Mouse (Mus musculus) hindbrain, postnatal 0 days (tissue): Measurements from ENCODE around the gene Ankzf1. TPM values are rescaled to one million over a fixed set of nuclear protein-coding genes. Genes with fewer than 3 reads are reported as not detected.

ENCODE experiments used
- ATAC-seq: fragments of 200-750 bp; cut with Nextera tagmentation; 2 replicates; pipeline ENCODE4 v1.8.0; 2017; ENCODE audit warnings: mild to moderate bottlenecking, moderate TSS enrichment, moderate library complexity
- DNase-seq: peaks from one replicate; pipeline ENCODE4 v3.0.0-alpha.2; 2015; ENCODE audit warnings: low spot score
- H3K27ac ChIP-seq: fragments of 300-500 bp; sonication (generic); 2 replicates; pipeline ENCODE4 v1.5.1; 2014; ENCODE audit warnings: mild to moderate bottlenecking
- H3K27me3 ChIP-seq: fragments of 300-500 bp; sonication (generic); 2 replicates; pipeline ENCODE4 v1.6.1; 2014; ENCODE audit warnings: low read length, mixed read lengths; ENCODE audit not compliant: insufficient read depth
- H3K36me3 ChIP-seq: fragments of 300-500 bp; sonication (generic); 2 replicates; pipeline ENCODE4 v1.6.1; 2014; ENCODE audit warnings: low read length, mixed read lengths; ENCODE audit not compliant: insufficient read depth
- H3K4me1 ChIP-seq: fragments of 300-500 bp; sonication (generic); 2 replicates; pipeline ENCODE4 v1.6.1; 2014; ENCODE audit warnings: antibody characterized with exemption, low read length, mixed read lengths; ENCODE audit not compliant: insufficient read depth
- H3K4me2 ChIP-seq: fragments of 300-500 bp; sonication (generic); 2 replicates; pipeline ENCODE4 v1.6.1; 2014; ENCODE audit warnings: low read depth, mild to moderate bottlenecking, low read length, moderate library complexity, mixed read lengths
- H3K4me3 ChIP-seq: fragments of 300-500 bp; sonication (generic); 2 replicates; pipeline ENCODE4 v1.5.1; 2014; ENCODE audit warnings: low read length
- H3K9ac ChIP-seq: fragments of 300-500 bp; sonication (generic); replicated peaks from 2 replicates; pipeline ENCODE4 v1.6.1; 2014; ENCODE audit warnings: mild to moderate bottlenecking, low read length, moderate library complexity, mixed read lengths
- H3K9me3 ChIP-seq: fragments of 300-500 bp; sonication (generic); 2 replicates; pipeline ENCODE4 v1.6.1; 2016; ENCODE audit warnings: low read length, mixed read lengths
- CTCF ChIP-seq: IDR thresholded peaks from 2 replicates; pipeline ENCODE4 v1.5.1; 2016; ENCODE audit warnings: antibody characterized with exemption, control low read depth, low read depth
- WGBS: fragments of 180-500 bp; shearing (Covaris S2); extraction: QIAGEN DNeasy Blood & Tissue Kit; methylation state at CpG from one replicate; pipeline ENCODE4 v1.1.7; 2014; 5-methylcytosine and 5-hydroxymethylcytosine counted together
- microRNA-seq, 2 experiments: library from miRNA; unstranded; fragments of <30 nt; microRNA quantifications; one replicate each; pipeline ENCODE4; 2016
- polyA plus RNA-seq: library from polyadenylated mRNA; unstranded; fragments of >200 nt; fragmentation: Nextera tagmentation; extraction: Ambion mirVana; gene quantifications from 2 replicates; pipeline ENCODE4 v1.2.1, GENCODE M21; 2015
- total RNA-seq: library from RNA; depleted of rRNA; stranded (reverse); fragments of >200 nt; gene quantifications from 2 replicates; pipeline ENCODE4 v1.2.3, GENCODE M21; 2014; rRNA removed

Gene Ankzf1
- total and polyA plus RNA-seq, 2 experiments from 2014 or later = 14.1 to 30.2 TPM

DNA sequence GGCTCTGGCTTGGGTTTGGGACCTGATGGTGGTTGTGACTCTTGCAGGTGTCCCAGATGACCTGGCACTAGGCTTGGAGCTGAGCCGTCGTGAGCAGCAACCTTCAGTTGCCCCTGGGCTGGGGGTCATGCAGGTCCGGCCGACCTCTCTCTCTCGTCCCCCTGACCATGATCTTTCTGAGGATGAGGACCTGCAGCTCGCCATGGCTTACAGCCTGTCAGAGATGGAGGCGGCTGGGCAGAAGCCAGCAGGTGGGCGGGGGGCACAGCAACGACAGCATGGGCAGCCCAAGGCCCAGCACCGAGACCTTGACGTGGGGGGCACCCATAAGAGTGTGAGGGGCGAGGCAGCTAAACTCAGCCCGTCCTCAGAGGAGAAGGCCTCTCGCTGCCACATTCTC, 51.5 kb downstream of the Ankzf1 start:
- TF ChIP-seq CTCF = no peak
- Histone ChIP-seq H3K36me3 (peaks cover 13% of the 10 kb centered on the region; the same call in 1 of the 2 replicates), H3K9me3 (no peaks in the 10 kb centered on the region), H3K27ac (no peak overlapping the region), H3K4me1 (no peaks in the 10 kb centered on the region), H3K4me2 (no peak overlapping the region), H3K4me3 (no peak overlapping the region), H3K9ac (no peak overlapping the region), H3K27me3 (no peaks in the 10 kb centered on the region)
- WGBS = 90% methylated on average over 14 of the region's 14 CpGs
- no peak for ATAC-seq
- no peak for DNase-seq

DNA sequence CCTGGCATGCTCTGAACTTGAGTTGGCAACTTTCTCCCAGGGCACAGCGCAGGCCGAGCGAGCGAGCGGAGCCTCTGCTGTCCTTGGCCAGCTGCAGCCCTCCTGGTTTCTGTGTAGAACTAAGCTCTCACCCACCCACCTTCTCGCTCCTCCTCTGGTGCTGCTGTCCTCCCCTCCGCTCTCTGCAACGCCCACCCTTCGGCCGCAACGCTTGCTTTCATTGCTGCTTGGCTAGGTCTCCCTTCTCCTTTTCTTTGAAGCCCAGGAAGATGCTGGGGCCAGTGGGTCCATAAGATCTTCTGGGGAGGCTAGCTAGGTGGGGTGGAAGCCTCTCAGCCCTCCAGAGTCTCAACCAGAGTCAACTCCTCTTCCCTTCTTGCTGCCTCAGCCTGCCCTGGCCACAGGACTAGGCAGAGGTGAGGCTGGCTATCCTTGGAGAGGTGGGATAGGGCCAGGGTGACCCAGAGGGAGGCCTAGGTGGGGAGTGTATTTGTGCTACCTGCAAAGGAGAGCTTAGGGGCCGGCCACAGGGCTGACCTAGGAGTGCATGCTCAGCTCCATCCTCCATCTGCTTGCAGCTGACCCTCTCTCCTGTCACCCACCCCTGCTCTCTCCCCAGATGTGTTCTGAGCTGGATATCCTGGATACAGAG, 52.4 kb downstream of the Ankzf1 start:
- no peak for TF ChIP-seq CTCF
- no peaks in the 10 kb centered on the region for H3K4me1 ChIP-seq
- no peak overlapping the region for H3K4me3 ChIP-seq
- H3K27me3 ChIP-seq = no peaks in the 10 kb centered on the region
- ATAC-seq (peak; percentile 21), DNase-seq (no peak)
- H3K36me3 ChIP-seq = peaks cover 13% of the 10 kb centered on the region; the same call in 1 of the 2 replicates
- H3K9ac ChIP-seq = no peak overlapping the region
- H3K9me3 ChIP-seq = no peaks in the 10 kb centered on the region
- H3K4me2 ChIP-seq = no peak overlapping the region
- H3K27ac ChIP-seq = no peak overlapping the region
- 84% methylated on average over 12 of the region's 12 CpGs for WGBS

DNA sequence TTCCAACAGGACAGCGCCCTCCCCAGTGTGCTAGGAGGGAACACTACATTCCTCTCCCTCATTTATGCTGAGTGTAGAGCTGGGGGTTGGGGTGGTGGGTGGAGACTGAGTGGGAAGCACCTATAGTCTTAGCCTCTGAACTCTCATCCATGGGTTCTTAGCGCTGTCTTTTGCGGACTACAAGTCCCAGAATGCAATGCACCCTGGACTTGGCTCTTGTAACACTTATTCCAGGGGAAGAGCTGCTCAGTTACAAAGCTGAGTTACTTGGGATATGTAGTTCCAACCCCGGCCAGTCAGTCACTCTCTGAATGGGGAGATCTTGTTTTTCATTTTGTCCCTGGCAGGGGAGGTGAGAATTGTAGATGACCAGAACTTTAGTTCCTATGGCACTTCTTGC, 52.9 kb downstream of the Ankzf1 start:
- H3K27ac ChIP-seq = no peak overlapping the region
- no peaks in the 10 kb centered on the region for H3K4me1 ChIP-seq
- no peak overlapping the region for H3K4me3 ChIP-seq
- DNase-seq (peak; percentile 84), ATAC-seq (peak; percentile 75)
- WGBS = 18% methylated on average over 4 of the region's 4 CpGs
- H3K4me2 ChIP-seq = no peak overlapping the region
- no peak for TF ChIP-seq CTCF
- peaks cover 13% of the 10 kb centered on the region; the same call in 1 of the 2 replicates for H3K36me3 ChIP-seq
- H3K27me3 ChIP-seq = no peaks in the 10 kb centered on the region
- H3K9me3 ChIP-seq = no peaks in the 10 kb centered on the region
- no peak overlapping the region for H3K9ac ChIP-seq

DNA sequence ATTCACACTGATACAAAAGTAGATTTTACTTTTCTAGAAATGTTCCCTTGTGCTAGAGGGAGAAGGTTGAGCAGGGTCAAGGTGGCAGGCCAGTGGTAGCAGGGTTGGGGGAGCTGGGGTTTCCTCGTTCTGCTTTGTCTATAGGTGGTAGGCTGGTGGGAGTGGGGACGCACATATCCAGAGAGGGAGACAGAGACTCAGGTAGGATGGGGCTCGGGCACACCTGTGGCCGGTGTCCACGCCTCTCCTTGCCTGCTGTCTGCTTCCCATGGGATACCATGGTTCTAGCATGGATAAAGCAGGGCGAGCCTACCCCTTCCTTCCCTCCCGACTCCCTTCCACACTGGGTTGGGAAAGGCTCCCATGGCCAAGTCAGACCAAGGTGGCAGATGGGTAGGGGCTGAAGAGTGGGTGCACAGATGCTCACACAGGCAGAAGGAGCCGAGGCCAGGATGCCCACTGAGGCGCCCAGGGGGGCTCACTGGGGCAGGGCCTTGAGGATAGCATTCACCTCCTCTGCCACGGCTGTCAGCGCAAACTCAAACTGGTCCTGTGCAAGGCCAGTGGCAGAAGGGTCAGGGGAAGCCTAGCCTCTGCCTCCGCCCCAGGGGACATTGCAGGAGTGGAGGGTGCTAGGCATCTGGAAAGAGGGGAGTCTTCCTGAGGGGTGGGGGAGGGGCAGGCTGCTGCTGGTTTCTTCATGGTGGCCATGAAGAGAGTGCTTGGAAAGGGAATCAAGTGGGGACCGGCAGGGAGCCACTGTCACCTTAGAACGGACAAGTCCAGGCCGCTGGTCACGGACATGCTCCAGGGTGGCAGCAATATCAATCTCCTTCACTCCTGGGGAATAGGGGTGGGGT, 55.4 kb downstream of the Ankzf1 start:
- TF ChIP-seq CTCF = no peak
- H3K4me1 ChIP-seq = no peaks in the 10 kb centered on the region; the same call in 1 of the 2 replicates
- no peak for ATAC-seq
- no peak for DNase-seq
- WGBS = 78% methylated on average over 16 of the region's 16 CpGs
- no peak overlapping the region for H3K4me2 ChIP-seq
- no peaks in the 10 kb centered on the region for H3K27me3 ChIP-seq
- H3K9ac ChIP-seq = no peak overlapping the region
- H3K9me3 ChIP-seq = no peaks in the 10 kb centered on the region
- H3K27ac ChIP-seq = no peak overlapping the region
- peaks cover 13% of the 10 kb centered on the region; the same call in 1 of the 2 replicates for H3K36me3 ChIP-seq
- H3K4me3 ChIP-seq = no peak overlapping the region

DNA sequence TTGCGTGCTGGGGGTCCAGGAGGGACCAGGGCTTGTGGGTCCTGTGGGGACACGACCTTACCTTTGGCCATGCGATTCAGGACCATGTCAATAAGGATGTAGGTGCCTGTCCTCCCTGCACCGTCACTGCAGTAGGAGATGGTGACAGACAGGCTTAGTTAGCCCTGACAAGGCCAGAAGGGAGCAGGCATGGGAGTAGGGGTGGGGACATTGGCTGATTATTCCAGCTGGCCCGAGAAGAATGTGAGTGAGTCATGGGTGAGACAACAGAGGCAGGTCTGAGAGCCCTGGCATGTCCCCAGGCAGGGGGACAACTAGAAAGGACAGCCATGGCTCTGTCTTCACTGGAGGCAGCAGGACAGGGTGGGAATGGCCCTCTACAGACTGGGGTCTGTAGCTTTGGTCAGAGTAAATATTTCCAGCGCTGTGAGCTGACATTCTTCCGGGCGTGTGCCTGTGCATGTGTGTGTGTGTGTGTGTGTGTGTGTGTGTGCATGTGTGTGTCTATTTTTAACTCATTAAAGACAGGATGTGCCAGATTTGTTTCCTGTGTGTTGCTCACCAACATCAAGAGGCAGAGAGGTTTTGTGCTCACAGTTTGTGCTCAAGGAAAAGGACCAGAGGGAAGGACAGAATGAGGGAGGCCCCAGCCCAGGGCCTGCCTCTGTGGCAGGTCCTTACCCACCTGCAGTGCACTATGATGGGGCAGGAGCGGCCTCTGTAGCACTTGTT, 56.3 kb downstream of the Ankzf1 start:
- Histone ChIP-seq H3K4me2 (no peak overlapping the region), H3K9ac (no peak overlapping the region), H3K36me3 (peaks cover 9% of the 10 kb centered on the region; the same call in 1 of the 2 replicates), H3K4me3 (no peak overlapping the region), H3K27ac (no peak overlapping the region), H3K9me3 (no peaks in the 10 kb centered on the region), H3K27me3 (no peaks in the 10 kb centered on the region), H3K4me1 (no peaks in the 10 kb centered on the region; the same call in 1 of the 2 replicates)
- 0 out of 2 replicates have a peak, but pooled peaks have one; percentile 21 for ATAC-seq
- 49% methylated on average over 9 of the region's 9 CpGs for WGBS
- TF ChIP-seq CTCF = no peak
- no peak for DNase-seq

Small RNA genes lying within 50 kb of the gene (microRNA-seq; reads per million reads assigned to microRNA genes)
- 0 reads per million in 2 experiments for gene Gm27943

Other genes with a start within 250 kb of the Ankzf1 start
- 0.18 and 0.31 TPM in 2 replicates for gene Ihh, start 240.5 kb upstream of the Ankzf1 start, total RNA-seq
- gene Ihh, start 240.5 kb upstream of the Ankzf1 start, polyA plus RNA-seq = 0.11 and 0.25 TPM in 2 replicates
- gene Nhej1, start 67.0 kb upstream of the Ankzf1 start, total RNA-seq = 4.4 and 7.8 TPM in 2 replicates
- gene Nhej1, start 67.0 kb upstream of the Ankzf1 start, polyA plus RNA-seq = 5.2 and 5.8 TPM in 2 replicates
- not detected in 2 replicates for gene Slc23a3, start 58.3 kb upstream of the Ankzf1 start, total RNA-seq
- gene Slc23a3, start 58.3 kb upstream of the Ankzf1 start, polyA plus RNA-seq = not detected in 2 replicates
- 50.0 and 52.4 TPM in 2 replicates for gene Cnppd1, start 49.4 kb upstream of the Ankzf1 start, total RNA-seq
- gene Cnppd1, start 49.4 kb upstream of the Ankzf1 start, polyA plus RNA-seq = 44.8 and 46.3 TPM in 2 replicates
- 240 and 274 TPM in 2 replicates for gene Retreg2, start 49.4 kb upstream of the Ankzf1 start, total RNA-seq
- 124 and 137 TPM in 2 replicates for gene Retreg2, start 49.4 kb upstream of the Ankzf1 start, polyA plus RNA-seq
- gene Zfand2b, start 23.5 kb upstream of the Ankzf1 start, total RNA-seq = 35.9 and 49.5 TPM in 2 replicates
- 45.0 and 47.3 TPM in 2 replicates for gene Zfand2b, start 23.5 kb upstream of the Ankzf1 start, polyA plus RNA-seq
- gene Abcb6, start 11.8 kb upstream of the Ankzf1 start, total RNA-seq = 51.5 and 52.0 TPM in 2 replicates
- 40.4 and 45.9 TPM in 2 replicates for gene Abcb6, start 11.8 kb upstream of the Ankzf1 start, polyA plus RNA-seq
- gene Atg9a, start within 50 bp of the Ankzf1 start, total RNA-seq = 132 and 155 TPM in 2 replicates
- gene Atg9a, start within 50 bp of the Ankzf1 start, polyA plus RNA-seq = 60.3 and 62.8 TPM in 2 replicates
- gene Glb1l, start 18.7 kb downstream of the Ankzf1 start, total RNA-seq = 14.8 and 15.3 TPM in 2 replicates
- gene Glb1l, start 18.7 kb downstream of the Ankzf1 start, polyA plus RNA-seq = 15.5 TPM in 2 replicates
- 84.8 and 105 TPM in 2 replicates for gene Stk16, start 18.7 kb downstream of the Ankzf1 start, total RNA-seq
- gene Stk16, start 18.7 kb downstream of the Ankzf1 start, polyA plus RNA-seq = 103 and 112 TPM in 2 replicates
- 180 and 235 TPM in 2 replicates for gene Tuba4a, start 27.7 kb downstream of the Ankzf1 start, total RNA-seq
- 155 and 163 TPM in 2 replicates for gene Tuba4a, start 27.7 kb downstream of the Ankzf1 start, polyA plus RNA-seq
- not detected in 2 replicates for gene A630095N17Rik, start 40.0 kb downstream of the Ankzf1 start, total RNA-seq
- gene A630095N17Rik, start 40.0 kb downstream of the Ankzf1 start, polyA plus RNA-seq = 0.29 and 0.31 TPM in 2 replicates
- 33.3 and 48.0 TPM in 2 replicates for gene Dnajb2, start 44.3 kb downstream of the Ankzf1 start, total RNA-seq
- 62.6 and 64.5 TPM in 2 replicates for gene Dnajb2, start 44.3 kb downstream of the Ankzf1 start, polyA plus RNA-seq
- 120 and 132 TPM in 2 replicates for gene Ptprn, start 72.4 kb downstream of the Ankzf1 start, total RNA-seq
- 46.0 and 48.3 TPM in 2 replicates for gene Ptprn, start 72.4 kb downstream of the Ankzf1 start, polyA plus RNA-seq
- 257 and 298 TPM in 2 replicates for gene Resp18, start 86.3 kb downstream of the Ankzf1 start, total RNA-seq
- gene Resp18, start 86.3 kb downstream of the Ankzf1 start, polyA plus RNA-seq = 394 and 396 TPM in 2 replicates
- 143 and 175 TPM in 2 replicates for gene Dnpep, start 125.8 kb downstream of the Ankzf1 start, total RNA-seq
- 120 and 131 TPM in 2 replicates for gene Dnpep, start 125.8 kb downstream of the Ankzf1 start, polyA plus RNA-seq
- 2.6 and 6.9 TPM in 2 replicates for gene Des, start 168.2 kb downstream of the Ankzf1 start, total RNA-seq
- gene Des, start 168.2 kb downstream of the Ankzf1 start, polyA plus RNA-seq = 1.2 and 1.6 TPM in 2 replicates
- 50.4 and 52.7 TPM in 2 replicates for gene Speg, start 183.1 kb downstream of the Ankzf1 start, total RNA-seq
- gene Speg, start 183.1 kb downstream of the Ankzf1 start, polyA plus RNA-seq = 19.2 and 19.9 TPM in 2 replicates
- gene Gmppa, start 243.8 kb downstream of the Ankzf1 start, total RNA-seq = 88.0 and 96.8 TPM in 2 replicates
- 59.9 and 63.1 TPM in 2 replicates for gene Gmppa, start 243.8 kb downstream of the Ankzf1 start, polyA plus RNA-seq